Mouse (Mus musculus) lung, postnatal 36 days (tissue): ENCODE results near the gene Prdx5.

ENCODE experiments used
- DNase-seq: peaks from one replicate; pipeline ENCODE4 v3.0.0; 2022; ENCODE audit warnings: mixed read lengths

Prdx5 gene

DNA sequence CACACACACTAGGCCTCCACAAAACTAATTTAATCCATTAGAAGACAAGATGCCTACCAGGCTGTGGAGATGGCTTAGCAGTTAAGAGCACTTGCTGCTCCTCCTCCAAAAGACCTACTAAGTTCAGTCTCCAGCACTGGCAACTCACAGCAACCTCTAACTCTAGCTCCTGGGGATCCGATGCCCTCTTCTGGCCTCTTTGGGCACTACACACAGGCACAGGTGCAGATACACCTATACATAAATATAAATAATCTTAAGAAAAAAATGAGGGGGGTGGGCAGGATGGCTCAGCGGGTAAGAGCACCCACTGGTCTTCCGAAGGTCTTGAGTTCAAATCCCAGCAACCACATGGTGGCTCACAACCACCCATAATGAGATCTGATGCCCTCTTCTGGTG, 26.4 kb upstream of the Prdx5 start:
- peak; percentile 58 for DNase-seq

DNA sequence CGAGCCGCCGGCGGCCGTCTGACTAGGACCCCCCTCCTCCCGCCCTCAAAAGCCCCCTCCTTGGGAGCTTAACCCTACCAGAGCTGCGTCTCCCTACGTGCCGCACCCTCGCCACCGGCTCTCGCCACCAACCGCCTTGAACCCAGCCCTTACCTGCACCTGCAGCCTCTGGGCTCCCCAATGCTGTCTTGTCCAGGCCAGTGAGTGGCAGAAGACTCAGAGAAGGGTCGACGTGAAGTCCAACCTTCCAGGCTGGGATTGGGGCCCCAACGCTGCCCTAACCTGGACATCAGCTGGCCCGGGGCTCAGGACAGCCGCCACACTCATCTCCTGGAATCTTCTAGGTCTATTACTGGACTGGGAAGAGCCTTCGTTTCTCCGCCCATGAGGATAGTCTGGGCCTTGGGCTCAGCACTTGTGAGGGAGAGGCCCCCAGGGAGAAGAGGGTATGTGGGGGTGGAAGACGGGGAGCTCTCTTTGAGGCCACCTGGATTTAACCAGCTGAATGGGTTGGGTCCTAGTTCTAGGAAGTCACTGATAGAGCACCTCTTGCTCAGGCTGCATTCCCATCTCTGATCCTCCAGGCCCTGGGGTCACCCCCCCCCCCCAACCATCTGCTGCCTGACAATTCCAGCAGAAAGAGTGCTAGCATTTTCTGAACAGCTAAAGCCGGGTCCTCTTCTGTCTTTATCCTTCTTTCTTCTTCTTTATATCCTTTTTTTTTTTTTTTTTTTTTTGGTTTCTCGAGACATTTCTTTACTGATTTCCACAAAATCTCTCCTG, 24.5 kb upstream of the Prdx5 start, which contains the start of gene Kcnk4:
Gene Kcnk4, minus strand, starts transcription at position 321 of the 783 bp plus-strand sequence.
- DNase-seq, result no peak

DNA sequence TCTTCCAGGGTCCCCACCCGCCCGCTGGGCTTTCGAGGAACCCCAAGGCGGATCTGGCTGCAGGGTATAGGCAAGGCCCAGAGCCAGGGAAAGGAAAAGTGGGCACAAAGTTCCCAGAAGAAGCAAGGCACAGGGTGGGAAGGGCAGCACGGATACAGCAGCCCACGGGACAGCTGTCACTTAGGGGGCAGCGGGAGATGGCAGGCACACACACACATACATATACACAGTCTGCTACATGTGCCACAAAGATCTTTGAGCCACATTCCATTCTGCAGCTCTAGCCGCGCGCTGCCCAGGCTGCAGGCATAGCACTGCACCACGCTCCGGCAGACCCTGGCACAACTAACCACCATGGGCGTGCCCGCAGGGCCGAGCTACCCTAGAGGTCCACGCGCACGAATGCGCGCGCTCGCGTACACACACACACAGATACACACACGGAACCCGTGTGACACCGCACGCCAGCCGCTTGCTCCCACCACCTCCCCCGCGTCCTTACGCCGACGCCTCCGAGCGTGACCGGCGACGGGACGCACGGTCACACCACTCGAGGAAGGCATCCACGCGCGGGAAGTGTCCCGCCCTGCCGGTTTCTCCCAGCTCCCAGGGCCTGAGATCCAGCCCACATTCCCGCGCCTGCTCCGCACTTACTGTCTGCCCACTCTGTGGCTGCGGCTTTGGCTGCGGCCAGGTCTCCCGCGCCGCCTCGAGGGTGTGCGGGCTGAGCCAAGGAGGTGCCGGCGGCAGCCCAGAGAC, 23.7 kb upstream of the Prdx5 start:
- no peak for DNase-seq

DNA sequence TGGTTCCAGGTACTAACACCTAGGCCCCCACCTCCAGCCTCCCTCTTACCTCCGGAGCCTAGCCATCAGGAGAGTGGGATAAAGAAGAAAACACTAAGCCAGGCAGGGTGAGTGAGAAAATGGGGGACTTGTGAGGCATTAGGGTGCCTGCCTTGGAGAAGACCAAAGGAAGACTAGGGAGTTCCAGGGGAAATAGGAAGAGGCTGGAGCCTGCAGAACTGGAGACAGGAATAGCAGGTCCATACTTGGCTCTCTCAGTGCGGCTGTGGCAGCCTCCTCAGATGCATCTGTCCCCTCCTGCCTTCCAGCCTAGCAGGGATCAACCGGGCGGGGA, 23.2 kb upstream of the Prdx5 start:
- DNase-seq, result no peak

DNA sequence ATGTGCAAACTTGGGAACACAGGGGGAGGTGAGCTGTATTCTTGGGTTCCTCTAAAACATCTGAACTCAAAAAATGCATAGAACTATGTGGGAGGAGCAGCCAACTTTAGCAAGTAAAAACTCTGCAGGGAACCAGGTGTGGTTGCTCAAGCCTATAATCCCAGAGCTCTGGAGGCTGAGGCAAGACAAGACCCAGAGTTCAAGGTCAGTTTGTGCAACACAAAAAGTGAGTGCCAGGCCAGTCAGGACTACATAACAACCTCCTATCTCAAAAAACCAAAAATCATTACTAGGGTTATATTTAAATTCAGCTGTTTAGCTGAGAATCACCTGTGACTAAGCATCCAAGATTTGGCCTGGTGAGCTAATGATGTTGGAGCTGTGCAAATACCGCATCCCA, 22.1 kb upstream of the Prdx5 start:
- DNase-seq, result no peak

DNA sequence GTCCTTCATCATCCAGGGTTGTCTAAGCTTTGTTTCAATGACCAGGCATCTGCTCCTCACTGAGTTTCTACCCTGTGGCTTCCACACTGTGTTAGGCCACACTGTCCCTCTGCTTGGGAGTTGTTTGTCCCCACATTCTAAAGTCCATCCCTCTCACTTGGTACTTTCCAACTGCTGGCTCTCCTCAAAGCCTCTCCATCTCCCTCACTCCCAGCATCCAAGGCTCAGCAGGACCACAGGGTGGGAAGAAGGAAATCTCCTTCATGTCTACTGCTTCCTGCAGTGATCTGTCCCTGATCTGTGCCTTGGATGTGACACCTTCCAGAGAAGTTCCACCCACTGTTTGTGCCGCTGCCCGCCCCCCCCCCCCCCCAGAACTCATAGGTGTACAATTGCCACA, 21.1 kb upstream of the Prdx5 start:
- no peak for DNase-seq

DNA sequence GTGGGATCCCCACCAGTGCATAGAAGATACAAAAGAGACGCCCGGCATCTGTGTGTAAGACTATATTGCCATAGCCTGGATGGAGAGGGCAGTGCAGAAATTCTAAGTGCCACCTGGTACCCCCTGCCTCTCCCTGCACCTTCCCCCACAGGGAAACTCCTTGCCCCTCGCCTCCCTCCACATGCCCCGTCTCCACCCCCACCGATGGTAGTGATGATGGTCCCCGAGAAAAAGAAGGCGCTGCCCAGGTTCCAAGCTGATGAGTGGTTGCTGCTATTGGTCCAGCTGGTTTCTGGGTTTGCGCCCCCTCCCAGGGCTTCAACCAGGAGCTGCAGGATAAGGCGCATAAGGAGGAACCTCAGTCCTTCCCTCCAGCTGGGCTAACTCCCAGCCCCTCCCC, 18.2 kb upstream of the Prdx5 start:
- no peak for DNase-seq

DNA sequence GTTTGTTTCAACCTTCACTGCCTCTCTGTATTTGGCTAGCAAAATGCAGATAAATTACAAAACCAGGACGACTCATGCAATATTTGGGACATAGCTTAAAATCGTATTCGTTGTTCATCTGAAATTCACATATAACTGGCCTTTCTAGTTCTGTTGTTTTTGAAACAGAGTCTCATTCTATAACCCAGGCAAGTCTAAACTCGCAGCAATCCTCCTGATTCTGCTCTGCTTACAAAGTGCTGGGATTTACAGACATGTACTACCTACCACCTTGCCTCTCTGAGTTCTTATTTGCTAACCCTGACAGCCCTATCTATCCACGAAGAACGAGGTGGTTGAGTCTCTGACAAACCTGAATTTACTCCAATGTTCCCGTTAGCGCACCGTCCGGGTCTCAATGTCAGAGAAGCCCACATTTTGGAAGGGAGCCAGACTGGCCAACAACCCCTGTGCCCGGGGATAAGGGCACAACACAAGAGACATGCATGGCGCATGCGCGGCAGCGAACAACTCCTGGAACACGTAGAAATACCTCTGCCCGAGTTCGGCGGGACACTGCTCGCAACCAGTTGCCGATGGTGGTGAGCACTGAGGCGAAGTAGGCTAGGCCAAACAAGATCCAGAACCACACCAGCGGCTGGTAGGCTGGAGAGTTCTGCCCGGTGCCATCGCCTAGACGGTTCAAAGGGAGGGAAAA, 16.8 kb upstream of the Prdx5 start:
- peak; percentile 42 for DNase-seq

DNA sequence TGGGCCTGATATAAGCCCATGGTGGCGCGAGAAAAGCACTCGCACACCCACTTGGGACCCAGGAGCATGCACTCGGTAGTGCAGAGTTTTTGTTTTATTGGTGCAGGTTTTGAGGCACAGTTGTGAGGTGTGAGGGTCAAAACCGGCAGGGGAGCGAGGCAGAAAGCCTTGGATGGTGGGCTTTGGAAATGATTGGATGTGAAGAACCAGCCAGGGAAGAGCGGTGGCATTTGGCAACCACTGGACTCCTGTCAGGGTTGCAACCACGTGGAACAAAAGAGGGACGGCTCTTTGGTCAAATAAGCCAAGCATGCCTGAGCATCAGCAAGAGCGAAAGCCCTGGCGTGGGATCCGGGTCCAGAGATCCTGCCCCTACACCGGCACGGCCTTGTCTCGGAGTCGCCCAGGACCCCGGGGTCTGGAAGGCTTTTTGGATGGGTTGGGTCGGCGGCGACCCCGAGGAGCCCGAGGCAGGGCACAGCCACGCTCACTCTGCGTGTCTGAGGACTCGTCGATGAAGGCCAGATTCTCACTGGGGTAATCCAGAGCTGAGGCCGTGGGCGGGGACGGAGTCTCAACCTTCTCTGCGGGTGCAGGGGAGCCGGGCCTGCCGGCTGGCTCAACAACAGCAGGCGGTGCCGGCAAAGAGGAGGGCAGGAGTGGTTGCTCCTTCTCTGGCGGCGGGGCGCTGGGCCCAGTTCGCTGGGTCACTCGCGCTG, 15.9 kb upstream of the Prdx5 start:
- DNase-seq, result no peak

DNA sequence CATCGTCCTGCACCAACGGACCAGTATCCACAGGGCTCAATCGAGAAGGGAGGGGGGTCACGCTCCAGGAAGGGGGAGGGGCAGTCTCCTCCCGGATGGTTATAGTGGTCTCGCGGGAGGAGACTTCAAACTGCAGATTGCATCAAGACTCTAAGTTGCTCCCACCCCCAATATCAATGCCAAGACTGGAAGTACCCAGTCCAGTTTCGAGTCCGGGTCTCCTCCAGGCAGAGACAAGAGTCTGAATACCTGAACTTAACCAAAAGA, 15.3 kb upstream of the Prdx5 start, which contains the start of gene Catsperz:
Gene Catsperz, minus strand, starts transcription at position 74 of the 267 bp plus-strand sequence.
- no peak for DNase-seq

DNA sequence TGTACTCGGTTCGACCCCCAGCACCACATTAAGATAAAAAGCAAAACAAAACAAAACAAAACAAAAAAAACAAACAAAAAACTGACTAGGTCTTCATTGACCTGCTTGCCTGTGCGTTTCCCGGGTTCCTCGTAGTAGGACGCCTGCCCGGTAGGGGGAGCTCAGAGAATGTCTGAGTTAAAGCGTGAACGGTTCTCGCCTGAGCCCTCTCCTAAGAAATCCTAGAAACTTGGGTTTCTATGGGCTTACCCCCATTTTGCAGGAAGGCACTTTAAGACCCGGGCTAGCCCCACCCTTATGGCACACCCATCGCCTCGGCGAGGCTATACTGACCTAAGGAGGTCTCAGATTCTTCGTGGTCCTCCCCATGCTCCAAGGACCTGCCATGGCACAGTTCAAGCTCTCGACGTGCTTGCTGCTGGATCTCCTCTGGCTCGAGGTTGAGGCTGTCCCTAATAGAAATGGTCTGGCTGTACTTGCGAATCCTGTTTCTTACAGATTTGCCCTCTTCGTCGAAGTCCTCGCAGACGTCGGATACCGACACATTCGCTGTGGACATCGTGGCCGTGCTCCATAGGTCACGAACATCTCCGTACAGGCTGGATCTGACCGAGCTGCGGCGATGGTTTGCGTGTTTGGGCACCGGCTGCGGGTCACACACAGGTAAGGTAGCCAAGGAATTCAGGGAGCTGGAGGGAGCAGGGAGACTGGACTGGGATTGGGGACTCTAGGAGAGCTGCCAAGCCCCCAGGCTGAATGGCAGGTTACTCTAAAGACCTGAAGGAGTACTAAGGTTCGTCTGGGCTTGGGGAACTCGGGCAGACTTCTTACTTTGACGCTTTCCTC, 14.8 kb upstream of the Prdx5 start:
- peak; percentile 95 for DNase-seq

DNA sequence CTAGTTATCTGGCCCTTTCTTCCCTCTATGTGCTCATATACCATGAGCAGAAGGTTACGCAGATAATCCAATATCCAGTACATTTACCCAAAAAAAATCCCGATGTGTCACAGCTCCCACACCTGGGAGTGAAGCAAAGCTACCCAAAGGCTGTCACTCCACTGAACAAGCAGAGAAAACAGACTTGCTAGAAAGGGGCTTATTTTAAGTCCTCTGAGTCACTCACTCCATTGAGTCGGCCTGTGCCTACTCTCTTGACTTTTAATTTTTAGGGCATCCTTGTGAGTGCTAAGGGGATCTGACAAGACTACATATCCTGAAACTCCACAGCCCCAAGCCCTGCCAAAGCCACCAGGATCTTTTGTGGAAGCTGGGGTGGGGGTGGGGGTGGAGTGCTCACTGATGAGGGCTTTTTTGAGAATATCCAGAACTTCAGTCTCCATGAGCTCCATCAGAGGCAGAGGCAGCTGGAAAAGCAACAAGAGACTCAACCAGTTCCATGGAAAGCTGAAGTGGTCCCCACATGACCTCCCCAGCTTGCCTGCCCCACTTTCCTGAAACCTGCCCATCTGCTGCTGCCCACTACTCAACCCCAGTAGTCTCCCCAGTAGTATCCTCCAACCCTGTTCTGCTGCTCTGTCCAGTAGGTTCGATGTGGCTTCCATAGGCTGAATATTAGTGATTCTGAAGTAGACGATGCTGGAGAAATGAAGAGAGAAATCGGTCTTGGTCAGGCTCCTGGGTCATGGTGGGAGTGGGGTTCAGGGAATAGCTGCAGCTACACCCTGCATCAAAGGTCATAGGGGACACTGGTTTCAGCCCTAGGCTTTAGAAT, 13.2 kb upstream of the Prdx5 start:
- DNase-seq, result no peak

DNA sequence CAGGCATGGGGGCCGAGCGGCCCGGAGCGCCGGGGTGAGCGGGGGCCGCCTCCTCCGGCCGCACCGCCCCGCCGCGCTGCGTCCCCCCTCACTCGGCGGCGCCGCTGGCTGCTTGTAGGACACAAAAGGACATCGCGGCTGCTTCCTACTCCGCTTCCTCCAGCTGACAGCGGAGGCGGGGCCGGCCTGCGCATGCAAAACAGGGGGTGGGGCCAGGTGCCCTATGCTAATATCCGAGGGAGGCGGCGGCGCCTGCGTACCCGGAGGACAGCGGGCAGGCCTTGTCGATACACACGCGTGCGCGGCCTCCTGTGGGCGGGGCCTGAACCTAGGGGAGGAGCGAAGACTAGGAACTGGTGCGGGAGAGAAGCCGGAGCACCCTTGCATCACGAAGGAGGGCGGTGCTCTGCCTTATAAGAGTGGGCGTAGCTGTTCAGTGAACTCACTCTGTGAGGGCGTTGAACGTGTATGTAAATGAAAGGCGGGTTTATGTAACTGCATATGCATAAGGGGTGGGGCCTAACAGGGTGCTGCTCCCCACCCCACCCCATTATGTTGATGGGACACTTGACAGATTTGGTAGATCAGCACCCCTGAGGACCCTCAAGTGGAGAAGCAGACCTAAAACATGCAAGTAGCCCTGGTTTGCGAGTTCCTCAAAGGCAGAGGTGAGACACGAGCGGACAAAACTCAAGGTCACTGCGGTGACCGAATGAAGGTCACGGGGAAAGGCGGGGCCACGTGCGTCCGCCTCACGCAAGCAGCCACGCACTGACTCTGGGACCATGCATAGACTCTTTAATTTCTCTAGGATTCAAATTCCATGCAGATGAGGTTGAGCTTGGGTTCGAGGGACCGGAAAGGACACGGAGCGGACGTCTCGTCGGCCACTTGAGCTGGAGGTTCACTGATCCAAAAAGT, 12.0 kb upstream of the Prdx5 start, which contains the start of gene Esrra:
Gene Esrra, minus strand, starts transcription at position 167 of the 921 bp plus-strand sequence.
- peak; percentile 100 for DNase-seq

DNA sequence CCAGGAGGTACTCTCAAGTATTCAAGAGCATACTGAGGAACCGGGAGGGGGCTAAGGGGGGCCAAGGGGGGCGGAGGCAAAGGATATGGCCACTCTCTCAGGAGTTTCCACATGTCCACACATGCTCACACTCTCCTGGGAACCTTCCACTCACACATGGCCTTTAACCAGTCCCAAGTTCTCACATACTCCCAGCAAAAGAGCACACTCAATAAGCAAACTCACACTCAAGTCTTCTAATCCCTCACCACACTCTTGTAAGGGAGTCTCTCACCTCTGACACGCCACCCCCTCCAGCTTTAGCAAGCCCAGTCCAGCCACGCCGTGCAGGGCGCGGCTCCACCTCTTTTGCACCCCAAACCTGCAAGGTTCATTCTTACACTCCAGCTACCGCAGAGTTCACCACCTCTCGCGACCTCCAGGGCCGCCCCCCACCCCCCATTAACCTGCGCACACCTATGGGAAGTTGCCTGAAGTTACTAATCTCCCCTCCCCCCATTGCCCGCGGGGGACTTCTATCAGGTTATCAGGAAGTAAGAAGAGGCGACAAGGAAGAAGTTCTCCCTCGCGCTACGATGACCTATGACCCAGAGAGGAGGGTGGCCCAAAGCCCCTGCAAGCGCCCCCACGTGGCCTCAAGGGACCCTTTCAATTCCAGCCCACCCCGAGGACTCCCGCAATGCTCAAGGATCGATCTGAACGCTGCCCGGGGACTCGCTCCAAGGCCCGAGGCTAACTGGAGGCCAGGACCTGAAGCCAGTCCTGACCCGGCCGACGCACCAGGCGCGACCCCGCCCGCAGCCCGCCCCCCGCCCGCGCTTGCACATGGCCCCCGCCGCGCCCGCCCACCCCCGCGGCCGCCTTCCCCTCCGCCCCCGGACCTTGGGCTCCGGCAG, 11.1 kb upstream of the Prdx5 start:
- DNase-seq, result peak; percentile 61

DNA sequence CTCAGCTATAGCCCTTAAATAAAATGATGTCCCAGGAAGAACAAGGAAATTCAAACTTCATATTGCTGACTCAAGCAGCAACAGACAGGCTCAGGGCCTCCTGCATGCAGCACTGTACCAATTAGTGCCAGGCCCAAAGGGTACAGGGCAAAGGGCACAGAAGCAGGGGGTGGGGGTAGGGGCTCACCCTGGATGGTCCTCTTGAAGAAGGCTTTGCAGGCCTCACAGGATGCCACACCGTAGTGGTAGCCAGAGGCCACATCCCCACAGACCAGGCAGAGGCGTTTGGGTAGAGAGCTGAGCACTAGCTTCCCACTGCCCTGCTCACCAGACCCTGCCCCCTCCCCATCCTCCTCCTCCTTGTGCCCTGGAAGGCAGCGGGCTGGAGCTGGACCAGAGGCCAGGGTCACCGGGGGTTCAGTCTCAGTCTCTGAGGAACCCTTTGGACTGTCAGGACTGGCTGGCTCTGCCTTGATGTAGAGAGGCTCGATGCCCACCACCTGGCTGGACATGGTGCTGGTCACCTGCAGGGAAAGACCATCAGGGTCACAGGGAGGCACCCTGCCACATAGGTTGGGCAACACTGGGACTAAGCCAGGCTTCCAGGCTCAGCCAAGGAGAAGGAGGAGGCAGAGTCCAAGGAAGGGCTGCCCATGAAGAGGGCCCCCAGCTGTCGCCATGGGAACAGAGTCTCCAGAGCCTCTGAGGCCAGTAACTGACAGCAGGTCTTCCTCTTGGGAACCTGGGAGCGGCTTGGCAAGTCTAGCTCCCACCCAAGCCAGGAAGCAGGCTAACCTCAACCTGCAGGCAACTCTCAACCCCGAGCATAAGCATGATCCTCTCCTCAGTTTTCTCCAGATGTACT, 10.2 kb upstream of the Prdx5 start:
- DNase-seq, result peak; percentile 73

DNA sequence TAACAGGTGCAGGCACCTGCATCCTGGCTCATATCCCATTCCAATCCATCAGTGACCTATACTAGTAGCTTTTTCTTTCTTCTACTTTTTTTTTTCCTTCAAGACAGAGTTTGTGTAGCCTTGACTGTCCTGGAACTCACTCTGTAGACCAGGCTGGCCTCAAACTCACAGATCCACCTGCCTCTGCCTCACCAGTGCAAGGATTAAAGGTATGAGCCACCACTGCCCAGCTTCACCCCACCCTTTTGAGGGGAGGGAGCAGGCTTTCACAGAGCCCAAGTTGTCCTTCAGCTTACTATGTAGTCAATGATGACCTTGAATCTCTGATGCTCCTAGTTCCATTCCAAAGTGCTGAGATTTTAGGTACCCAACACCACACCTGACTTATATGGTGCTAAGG, 9.5 kb upstream of the Prdx5 start:
- DNase-seq, result no peak

DNA sequence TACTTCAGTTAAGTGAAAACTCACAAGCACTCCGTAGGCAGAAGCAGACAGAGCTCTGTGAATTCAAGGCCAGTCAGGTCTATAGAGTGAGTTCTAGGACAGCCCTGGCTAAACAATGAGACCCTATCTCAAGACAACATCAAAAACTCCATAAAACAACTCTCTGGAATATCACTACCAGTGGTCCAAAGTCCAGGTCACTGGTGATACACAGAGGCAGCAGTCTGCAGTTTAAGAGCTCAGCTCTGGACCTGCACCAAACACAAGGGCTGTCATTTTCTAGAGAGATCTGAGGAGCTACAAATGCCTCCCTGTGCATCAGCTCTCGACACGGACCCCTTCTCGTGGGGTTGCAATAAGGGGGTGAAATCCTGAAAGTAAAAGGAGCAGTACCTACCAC, 8.4 kb upstream of the Prdx5 start:
- DNase-seq, result no peak

DNA sequence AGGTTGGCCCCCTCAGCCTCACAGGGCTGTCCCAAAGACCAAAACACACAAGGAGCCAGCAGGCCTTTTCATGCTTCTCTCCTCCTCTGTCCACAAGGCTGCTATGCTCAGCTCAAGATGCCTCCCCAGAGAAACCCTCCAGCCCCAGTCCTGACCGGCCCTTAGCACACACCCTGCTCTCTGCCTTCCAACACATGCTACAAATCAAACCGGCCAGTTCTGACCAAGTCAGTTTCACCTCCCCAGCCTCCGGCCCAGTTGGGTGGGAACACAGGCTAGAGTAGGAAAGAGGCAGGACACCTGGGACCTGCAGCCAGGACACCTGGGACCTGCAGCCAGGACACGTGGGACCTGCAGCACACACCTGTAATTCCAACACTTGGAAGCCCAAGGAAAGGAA, 6.6 kb upstream of the Prdx5 start:
- no peak for DNase-seq
